Mouse (Mus musculus): Measurements from ENCODE around the gene Rufy1.
"Not testable (repeated sequence)": the region's sequence is repeated elsewhere in the genome, so short reads cannot be mapped to it uniquely, and the experiment has no call there.

The Rufy1 gene

DNA sequence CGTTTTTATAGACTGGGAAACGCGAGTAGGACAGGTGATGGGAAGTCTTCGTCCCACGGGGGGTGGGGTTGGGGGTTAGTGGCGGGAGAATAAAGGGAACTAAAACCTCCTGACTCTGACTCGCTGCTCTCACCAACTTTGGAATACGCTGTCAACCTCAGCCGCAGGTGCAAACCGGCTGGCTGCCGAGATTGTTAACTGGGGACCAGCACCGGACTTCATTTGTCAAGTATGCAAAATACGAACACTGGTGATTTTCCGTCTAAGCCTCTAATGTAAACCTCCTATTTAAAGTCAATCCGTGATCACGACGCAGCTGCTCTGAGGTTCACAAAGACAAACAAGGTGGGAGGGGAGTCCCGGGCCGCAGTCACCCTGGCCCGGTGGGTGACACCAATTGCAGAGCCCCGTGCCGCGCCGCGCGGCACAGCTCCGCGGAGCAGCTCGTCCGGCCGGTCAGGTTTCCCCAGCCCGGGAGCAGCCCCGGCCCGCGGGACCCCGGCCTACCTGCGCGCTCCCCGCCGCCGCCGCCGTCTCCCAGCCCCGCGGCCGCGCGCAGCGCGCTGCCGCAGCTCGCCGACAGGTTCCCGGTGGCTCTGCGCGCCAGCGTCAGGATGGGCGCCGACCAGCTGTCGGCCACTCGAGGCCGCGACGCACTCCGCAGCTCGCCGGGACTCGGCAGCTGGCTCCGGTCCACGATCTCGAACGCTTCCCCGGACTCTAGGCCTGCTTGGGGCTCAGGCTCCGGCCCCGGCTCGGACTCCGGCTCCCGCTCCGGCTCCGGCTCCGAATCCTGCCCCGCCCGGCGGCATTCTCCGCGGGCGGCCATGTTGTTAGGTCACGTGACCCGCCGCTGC lies at the start of gene Rufy1:
Gene Rufy1, minus strand, starts transcription at position 849 of the 857 bp plus-strand sequence.
- in situ Hi-C loops (cut with MboI; ENCODE audit: low pct_unique_long_range_greater_than_20kb in 1 of 2, low sequenced_read_pairs in 2 of 2, unreplicated experiment in 1 of 2), result no loop called here

DNA sequence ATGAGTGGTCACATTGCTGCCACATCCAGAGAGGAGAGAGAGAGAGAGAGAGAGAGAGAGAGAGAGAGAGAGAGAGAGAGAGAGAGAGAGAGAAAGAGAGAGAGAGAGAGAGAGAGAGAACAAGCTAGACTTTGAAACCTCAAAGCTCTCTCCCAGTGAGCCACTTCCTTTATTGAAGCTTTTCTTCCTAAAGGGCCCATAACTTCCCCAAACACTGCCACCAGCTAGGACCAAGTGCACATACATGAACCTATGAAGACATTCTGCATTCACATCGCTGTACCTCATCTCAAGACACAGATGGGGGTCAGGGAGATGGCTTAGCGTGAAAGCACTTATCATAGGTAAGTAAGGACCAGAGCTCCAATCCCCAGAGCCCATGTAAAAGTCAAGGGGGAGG lies 47.1 kb upstream of the Rufy1 start:
- in situ Hi-C loops (cut with MboI; ENCODE audit: low pct_unique_long_range_greater_than_20kb in 1 of 2, low sequenced_read_pairs in 2 of 2, unreplicated experiment in 1 of 2), result no loop called here

DNA sequence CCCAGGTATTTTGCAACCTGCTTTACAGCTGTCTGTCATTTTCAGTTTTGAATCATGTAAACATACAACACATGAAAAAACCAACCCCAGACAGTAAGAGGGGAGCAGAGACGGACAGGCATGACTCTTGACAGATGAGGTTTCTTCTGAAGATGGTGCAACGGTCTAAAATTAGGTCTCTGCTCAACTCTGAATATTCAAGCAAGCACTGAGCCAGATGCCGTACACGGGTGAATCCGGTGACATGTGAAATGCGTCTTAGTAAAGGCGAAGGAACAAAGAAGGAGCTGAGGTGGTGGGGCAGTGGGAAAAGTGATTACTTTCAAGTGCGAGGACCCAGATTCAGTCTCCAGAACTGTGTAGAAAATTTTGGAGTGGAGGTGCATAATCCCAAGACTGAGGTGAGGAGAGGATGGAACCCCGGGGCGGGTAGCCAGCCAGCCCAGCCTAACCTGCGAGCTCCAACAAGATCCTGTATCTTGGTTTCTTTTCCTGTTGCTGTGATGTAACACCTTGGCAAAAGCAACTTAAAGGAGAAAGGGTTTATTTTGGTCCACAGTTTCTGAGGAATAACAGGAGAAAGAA lies 46.7 kb upstream of the Rufy1 start:
- in situ Hi-C loops (cut with MboI; ENCODE audit: low pct_unique_long_range_greater_than_20kb in 1 of 2, low sequenced_read_pairs in 2 of 2, unreplicated experiment in 1 of 2), result no loop called here

DNA sequence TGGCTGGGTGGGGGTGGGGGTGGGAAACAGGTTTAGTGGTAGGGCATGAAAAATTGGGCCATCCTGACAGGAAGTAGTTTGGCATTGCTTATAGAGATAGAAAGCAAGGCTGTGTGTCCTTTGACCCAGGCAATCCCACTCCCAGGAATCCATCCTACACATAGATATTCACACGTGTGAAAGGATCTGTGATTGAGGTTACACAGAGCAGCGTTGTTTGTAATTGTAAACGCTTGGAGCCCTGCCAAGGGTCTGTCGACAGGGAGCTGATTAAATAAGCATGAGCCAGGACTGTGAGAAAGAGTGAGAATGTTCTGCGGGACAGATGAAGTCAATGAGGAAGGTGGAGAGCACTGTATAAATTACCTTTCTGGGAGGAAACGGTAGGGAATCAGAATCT lies 46.0 kb upstream of the Rufy1 start:
- in situ Hi-C loops (cut with MboI; ENCODE audit: low pct_unique_long_range_greater_than_20kb in 1 of 2, low sequenced_read_pairs in 2 of 2, unreplicated experiment in 1 of 2), result no loop called here

DNA sequence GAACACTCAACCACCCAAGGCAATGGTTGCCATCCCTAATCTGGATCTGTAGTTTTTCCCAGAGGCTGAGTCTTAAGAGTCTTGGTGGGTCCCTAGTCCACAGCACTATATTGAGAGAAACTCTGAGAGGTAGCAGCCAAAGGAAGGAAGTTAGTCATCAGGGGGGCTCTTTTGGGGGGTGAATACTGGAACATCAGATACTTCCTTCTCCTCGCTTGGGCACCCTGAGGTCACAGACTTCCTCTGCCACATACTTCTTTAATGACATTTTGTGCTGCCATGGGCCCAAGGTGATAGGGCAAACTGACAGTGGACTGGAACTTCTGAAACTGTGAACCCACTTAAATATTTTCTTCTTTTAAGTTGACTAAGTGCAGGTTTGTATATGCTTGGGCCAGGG lies 43.0 kb upstream of the Rufy1 start:
- in situ Hi-C loops (cut with MboI; ENCODE audit: low pct_unique_long_range_greater_than_20kb in 1 of 2, low sequenced_read_pairs in 2 of 2, unreplicated experiment in 1 of 2), result no loop called here

DNA sequence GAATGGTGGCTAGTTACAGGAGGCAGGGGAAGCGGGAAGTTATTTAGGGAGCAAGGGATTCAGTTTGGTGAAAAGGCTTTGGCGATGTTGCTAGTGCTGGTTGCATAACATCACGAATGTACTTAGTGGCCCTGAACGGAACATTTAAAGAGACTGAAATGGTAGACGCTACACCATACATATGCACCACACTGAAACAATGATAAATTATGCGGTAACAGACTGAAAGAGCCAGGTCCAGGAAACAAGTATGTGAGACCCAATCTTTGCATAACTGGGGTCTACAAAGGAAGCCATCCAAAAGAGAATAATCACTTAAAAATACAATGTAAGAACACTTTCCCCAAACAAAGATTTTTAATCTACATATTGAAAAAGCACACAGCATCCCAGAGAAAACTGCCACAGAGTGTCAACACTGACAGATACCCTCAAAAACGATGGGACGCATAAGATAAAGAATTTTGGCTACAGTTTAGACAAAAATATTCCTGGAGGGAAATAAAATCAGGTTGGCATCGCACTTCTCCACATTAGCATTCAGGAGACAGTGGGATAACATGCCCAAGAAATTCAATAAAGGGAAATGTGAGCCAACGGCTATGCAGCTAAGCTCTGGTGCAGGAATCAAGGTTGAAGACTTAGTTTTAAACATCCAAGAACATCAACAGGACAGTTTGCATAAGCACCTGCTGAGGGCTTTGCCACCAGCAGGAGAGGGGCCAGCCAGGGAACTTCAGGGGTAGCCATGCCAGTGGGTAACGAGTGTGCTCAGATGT lies 41.4 kb upstream of the Rufy1 start:
- in situ Hi-C loops (cut with MboI; ENCODE audit: low pct_unique_long_range_greater_than_20kb in 1 of 2, low sequenced_read_pairs in 2 of 2, unreplicated experiment in 1 of 2), result no loop called here

DNA sequence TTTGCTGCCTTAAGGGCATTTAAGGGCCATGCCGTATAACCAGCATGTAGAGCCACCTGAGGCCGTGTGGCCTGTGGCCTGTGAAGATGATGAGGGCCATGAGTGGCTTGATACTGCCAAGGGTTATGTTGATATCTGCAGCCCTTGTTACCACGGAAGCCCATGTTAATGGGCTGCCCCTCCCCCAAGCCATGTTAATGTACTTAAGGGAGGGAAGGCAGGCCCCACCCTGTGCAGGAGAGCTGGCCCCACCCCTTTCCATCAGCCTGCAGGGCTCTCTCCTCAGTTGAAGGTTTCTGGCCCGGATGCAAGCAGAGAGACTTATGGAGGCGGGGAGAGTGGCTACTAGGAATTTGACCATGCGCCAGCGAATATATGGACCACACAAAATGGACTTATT lies 30.6 kb upstream of the Rufy1 start:
- in situ Hi-C loops (cut with MboI; ENCODE audit: low pct_unique_long_range_greater_than_20kb in 1 of 2, low sequenced_read_pairs in 2 of 2, unreplicated experiment in 1 of 2), result no loop called here

DNA sequence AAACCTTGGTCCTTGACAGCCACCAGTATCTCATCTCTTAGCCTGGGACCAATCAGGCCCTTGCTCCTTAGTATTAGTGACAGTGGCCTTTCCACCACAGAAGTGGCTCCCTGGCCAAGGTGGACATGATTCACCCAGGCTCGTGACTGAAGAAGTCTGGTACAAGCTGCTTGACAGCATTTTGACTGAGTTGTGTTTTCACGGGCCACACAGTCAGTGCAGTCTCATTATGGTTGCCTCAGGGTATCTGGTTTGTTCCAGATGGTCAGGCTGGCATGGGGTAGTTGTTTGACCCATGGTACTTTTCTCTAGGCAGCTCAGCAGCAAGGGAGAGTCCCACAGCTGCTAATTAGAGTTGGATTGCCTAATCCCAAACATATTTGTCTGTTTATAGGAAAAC lies 28.3 kb upstream of the Rufy1 start:
- in situ Hi-C loops (cut with MboI; ENCODE audit: low pct_unique_long_range_greater_than_20kb in 1 of 2, low sequenced_read_pairs in 2 of 2, unreplicated experiment in 1 of 2), result no loop called here

DNA sequence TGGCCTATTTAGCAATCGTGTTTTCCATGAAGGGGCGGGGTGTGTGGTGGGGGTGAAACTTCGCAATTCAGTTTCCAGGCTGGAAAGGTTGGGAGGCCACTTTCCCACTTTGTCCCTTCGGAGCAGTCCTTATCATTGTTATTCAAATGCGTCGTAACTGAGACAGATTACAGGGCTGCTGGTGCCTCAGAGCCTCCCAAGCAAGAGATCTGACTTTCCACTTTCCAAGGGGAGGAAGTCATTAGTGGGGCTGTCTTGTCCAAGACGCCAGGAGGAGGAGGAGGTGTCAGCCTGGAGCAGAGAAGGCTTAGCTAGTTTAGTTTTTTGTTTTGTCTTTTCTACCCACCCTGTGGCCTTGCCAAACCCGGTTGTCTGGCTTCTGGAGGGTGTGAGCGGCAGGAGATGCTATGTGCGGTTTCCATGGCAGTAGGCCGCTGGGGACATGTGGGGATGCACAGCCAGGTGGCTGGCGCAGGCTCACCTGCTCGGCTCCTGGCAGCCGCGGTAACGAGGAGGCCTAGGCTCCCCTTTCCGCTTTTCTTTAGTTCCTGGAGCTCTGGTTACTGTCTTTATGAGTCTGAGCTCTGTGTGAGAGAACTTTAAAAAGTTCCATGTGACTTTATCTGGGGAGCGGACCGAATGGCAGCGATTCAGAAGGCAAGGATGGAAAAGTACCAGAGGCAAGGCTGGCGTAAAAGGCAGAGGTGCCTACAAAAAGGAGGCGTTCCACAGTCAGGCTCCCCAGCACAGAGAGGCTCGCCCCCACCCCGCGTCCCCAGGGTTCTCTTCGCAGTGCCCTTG lies 26.4 kb upstream of the Rufy1 start:
- in situ Hi-C loops (cut with MboI; ENCODE audit: low pct_unique_long_range_greater_than_20kb in 1 of 2, low sequenced_read_pairs in 2 of 2, unreplicated experiment in 1 of 2), result no loop called here

DNA sequence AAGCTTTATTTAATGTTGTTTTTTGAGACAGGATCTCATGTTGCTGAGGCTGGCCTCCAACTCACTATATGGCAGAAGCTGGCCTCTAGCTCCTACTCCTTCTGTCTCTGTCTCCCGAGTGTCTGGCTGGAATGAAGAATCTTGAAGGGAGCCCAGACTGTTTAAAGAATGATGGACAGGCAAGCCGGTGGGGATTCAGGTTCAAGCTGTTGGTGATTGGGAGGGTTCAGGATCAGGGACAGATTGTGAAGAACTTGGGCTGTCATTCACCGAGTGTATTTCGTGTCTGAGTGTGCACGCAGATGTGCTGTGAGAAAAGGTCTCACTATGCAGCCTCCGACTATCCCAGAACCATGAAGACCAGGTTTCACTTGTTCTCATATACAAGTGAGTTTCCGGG lies 25.5 kb upstream of the Rufy1 start:
- in situ Hi-C loops (cut with MboI; ENCODE audit: low pct_unique_long_range_greater_than_20kb in 1 of 2, low sequenced_read_pairs in 2 of 2, unreplicated experiment in 1 of 2), result no loop called here

DNA sequence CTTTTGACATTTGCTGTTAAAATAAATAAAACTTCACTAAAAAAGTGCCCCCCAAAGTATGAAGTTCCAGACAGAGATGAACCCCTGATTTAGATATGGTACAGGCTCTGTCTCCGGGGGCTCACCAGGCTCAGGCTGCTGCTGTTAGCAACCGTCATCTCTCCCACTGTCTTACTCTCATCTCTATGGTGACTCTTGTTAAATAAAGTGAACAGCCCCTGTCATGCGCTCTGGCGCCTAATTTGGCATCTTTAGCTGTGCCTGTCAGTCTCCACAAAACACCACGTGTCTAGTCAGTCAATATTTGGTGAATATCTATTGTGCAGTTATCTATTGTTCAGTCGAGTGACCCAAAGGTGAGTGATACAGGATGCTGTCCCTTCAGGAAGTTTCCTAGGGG lies 24.0 kb upstream of the Rufy1 start:
- in situ Hi-C loops (cut with MboI; ENCODE audit: low pct_unique_long_range_greater_than_20kb in 1 of 2, low sequenced_read_pairs in 2 of 2, unreplicated experiment in 1 of 2), result no loop called here

DNA sequence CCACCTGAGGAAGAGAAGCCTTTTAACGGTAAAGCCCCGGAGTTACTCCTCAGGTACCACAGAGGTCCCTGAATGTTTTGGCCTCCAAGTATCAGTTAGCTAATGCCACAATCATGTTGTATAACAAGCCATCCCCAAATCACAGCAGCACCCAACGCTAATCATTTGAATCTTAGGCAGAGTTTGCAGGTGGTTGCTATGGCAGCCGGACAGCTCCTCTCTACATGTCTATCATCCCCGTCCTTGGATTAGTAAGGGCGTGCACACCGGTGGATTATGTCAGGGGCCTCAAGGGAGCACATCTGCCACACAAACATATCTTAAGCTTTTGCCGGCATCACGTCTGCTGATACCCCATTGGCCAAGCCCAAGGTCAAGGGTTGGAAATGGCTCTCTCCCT lies 19.3 kb upstream of the Rufy1 start:
- in situ Hi-C loops (cut with MboI; ENCODE audit: low pct_unique_long_range_greater_than_20kb in 1 of 2, low sequenced_read_pairs in 2 of 2, unreplicated experiment in 1 of 2), result no loop called here

DNA sequence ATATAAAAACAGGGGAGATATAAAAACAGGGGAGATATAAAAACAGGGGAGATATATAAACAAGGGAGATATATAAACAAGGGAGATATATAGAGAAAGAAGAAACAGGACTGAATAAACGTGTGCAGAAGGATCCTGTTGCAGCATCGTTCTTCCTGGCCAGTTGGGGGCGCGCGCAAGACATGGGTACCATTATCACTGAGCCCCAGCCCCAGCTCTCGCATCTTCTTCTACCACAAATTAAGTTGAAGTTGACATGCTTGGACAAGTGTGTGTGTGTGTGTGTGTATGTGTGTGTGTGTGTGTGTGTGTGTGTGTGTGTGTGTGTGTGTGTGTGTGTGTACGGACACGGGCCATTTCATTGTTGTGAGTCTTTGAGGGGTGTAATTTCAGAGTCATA lies 17.2 kb upstream of the Rufy1 start:
- in situ Hi-C loops (cut with MboI; ENCODE audit: low pct_unique_long_range_greater_than_20kb in 1 of 2, low sequenced_read_pairs in 2 of 2, unreplicated experiment in 1 of 2), result not testable (repeated sequence)

DNA sequence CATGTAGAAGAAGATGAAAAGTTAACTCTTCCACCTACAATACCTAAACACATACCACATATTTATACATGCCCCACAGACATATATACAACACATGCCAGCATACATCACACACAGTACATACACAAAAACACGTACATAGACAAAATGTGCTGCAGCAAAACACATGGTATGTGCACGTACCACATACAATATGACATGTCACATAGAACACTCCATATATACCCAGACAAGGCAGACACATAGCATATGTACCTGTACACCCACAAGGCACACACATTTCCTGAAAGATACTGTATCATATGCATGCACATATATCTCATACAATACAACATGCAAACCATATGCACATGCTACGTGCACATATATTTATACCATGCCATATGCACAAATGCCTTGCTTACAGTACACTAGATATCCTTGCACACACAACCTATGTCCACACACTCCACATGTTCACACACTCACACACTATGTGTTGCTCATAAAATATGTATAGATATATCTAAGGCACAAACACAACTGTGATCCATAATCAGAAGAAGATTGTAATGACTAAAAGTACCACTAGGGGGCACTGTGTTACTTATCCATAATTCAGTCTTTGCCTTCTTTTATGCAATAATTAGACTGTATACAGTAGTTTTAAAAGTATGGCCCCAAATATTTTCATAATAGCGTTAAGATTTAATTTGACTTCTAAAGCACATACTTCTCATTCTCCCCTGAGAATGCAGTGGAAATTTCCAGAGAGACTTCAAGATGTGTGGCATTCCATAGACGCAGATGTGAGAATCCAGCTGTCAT lies 12.5 kb upstream of the Rufy1 start:
- in situ Hi-C loops (cut with MboI; ENCODE audit: low pct_unique_long_range_greater_than_20kb in 1 of 2, low sequenced_read_pairs in 2 of 2, unreplicated experiment in 1 of 2), result no loop called here

DNA sequence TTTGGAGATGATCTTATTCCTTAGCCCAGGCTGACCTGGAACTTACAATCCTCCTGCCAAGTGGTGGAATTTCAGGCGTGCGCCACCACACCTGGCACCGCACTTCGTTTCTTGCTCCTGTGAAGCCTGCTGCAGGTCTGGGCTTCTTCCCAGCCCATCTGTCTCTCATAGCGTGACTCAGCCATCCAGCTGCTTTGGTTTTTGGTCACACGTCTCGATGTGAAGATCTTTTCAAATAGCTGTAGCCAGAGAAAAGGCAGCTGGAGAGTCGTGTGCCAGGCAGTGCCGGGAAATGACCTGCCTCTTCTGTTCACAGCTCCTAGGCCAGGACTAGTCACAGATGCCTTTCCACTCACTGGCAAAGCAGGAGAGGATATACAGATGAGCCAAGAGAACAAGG lies 10.7 kb upstream of the Rufy1 start:
- in situ Hi-C loops (cut with MboI; ENCODE audit: low pct_unique_long_range_greater_than_20kb in 1 of 2, low sequenced_read_pairs in 2 of 2, unreplicated experiment in 1 of 2), result no loop called here

DNA sequence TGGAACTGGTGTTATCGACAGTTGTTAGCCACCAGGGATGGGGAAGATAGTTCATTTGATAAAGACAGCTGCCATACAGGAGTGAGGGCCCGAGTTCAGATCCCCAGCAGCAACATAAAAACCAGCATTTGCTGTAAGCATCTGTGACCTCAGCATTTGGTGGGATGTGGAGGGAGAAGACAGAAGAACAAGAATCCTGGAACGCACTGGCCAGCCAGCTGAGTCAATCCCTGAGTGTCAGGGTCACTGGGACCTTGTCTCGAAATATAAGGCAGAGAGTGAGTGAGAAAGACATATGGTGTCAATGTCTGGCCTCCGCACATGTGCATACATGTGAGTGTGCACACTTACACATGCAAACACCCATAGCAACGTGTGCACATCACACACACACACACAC lies 9.8 kb upstream of the Rufy1 start:
- in situ Hi-C loops (cut with MboI; ENCODE audit: low pct_unique_long_range_greater_than_20kb in 1 of 2, low sequenced_read_pairs in 2 of 2, unreplicated experiment in 1 of 2), result no loop called here

DNA sequence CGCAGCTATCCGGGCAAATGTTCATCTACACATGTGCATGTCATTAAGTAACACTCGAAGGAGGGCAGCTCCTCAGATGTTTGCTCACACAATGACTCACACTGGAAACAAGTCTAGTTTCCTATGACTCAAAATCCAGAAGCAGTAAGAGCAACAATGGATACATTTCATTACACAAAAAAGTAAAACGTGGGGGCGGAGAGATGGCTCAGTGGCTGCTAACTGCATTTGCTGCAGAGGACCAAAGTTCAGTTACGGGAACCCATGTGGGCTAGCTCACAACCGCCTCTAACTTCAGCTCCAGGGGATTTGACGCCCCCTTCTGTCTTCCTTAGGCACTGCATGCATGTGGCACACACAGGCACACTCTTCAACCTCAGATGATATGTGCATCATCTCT lies 8.9 kb upstream of the Rufy1 start:
- in situ Hi-C loops (cut with MboI; ENCODE audit: low pct_unique_long_range_greater_than_20kb in 1 of 2, low sequenced_read_pairs in 2 of 2, unreplicated experiment in 1 of 2), result no loop called here

DNA sequence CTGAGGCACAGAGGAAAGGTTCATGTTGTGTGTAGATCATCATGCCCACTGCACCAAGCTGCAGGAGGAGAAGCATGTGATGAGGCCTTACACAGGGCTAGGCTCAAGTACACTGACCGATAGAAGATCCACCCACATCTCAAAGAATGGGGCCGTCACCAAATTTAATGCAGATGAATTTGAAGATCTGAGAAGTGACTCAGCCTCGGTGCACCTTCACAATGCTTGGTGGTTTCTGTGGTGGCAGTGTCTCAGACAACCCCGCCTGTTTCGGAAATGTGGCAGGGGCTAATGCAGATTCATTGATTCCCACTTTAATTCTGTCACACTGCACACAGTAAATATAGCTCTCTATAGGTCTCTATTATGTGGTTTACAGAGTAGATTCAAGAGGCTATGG lies 2.0 kb upstream of the Rufy1 start:
- in situ Hi-C loops (cut with MboI; ENCODE audit: low pct_unique_long_range_greater_than_20kb in 1 of 2, low sequenced_read_pairs in 2 of 2, unreplicated experiment in 1 of 2), result no loop called here
